Mouse (Mus musculus): ENCODE results near the gene Nsun2. TPM values are rescaled to one million over a fixed set of nuclear protein-coding genes. Genes with fewer than 3 reads are reported as not detected.
"Not testable (repeated sequence)": the region's sequence is repeated elsewhere in the genome, so short reads cannot be mapped to it uniquely, and the experiment has no call there.

The Nsun2 gene
- polyA plus RNA-seq, 3 experiments from 2014 or later: 17.2 to 38.5 (median 30.6) TPM

DNA sequence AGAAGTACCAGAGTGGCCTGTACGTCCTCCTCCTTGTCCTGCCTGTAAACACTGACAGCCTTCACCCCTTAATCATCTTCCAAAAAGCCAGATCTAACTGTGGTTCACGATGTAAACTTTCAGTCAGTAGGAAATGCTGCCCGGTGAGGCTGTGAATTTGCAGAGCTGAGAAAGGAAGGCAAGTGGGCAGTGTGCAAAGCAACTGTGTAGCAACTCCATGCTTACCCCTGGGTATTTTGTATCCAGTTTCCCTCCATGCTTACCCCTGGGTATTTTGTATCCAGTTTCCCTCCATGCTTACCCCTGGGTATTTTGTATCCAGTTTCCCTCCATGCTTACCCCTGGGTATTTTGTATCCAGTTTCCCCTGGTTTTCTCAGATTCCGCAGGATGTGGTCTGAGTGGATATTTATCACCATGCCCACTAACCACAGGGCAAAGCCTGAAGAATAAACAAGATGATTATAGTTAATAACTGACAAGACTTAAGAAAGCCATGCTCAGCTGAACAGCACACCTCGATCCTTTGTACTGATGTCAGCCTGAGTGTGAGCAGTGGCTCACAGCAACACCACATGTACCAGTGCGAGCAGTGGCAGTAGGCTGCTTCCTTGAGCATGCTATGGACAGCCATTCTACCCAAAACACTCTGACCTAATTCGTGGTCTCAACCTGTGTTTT lies 61.2 kb downstream of the Nsun2 start:
- no peak for ATAC-seq

DNA sequence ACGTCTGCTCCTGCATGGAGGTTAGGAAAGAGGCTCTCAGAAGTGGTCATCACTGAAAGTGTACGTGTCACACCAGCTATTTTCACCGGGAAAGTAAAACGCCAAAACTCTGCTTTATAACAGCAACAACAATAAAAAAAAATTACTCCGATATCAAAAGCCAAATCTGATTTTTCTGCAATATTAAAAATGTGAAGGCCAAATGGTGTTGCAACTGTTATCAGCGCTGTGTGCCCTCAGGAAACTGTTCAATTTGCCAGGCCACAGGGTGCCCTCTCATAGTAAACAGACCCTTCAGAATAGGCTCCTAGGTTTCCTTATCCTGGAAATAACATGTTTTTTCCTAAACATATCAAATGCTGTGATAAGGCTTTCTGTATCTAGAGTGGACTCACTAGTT lies 62.4 kb downstream of the Nsun2 start:
- ATAC-seq: no peak

DNA sequence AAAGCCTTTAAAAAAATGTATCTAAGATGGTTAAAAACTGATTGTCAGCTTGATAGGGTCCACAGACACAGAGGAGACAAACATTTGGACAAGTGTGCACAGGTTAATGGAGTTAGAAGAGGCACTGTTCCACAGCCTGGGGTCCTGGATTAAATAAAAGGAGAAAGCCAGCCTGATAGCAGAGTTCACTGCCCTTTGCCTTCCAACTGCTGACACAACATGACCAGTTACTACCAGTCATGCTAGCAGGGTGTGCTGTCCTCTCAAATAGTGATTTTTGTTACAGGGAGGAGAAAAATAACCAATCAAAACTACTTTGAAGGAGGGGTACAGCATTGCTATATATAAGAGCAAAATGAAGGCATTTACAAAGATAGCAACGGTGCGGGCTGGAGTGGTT lies 63.0 kb downstream of the Nsun2 start:
- ATAC-seq: no peak

DNA sequence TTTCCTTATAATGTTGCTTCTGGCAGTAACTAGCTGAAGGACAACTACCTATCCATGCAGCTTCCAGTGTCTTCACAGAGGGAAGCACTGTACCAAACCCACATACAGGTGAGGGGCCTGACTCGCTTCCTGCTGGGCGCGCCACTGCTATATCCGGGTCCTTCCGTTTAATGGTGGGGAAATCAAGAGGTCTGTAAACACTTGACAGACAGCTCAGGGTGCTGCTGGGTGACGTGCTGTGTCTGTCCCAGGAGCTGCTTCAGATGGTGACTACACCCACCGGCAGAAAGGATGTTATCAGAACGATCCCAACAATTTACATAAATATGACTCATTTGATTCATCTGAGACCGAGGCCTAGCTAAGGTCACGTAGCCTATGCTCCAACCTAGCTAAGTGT lies 65.3 kb downstream of the Nsun2 start:
- ATAC-seq: no peak

DNA sequence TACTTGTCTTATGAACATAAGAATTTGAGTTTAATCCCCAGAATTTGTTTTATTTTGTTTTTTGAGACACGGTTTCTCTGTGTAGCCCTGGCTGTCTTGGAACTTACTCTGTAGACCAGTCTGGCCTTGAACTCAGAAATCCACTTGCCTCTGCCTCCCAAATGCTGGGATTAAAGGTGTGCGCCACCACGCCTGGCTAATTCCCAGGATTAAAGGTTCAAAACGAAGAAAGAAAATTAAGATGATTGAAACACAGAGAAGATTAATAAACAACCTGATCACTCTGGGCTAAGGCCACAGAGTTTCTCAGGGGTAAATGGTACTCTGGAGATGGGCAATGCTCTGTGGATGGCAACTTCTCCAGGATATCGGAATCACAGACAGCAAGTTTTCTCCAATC lies 67.3 kb downstream of the Nsun2 start:
- not testable (repeated sequence) for ATAC-seq

DNA sequence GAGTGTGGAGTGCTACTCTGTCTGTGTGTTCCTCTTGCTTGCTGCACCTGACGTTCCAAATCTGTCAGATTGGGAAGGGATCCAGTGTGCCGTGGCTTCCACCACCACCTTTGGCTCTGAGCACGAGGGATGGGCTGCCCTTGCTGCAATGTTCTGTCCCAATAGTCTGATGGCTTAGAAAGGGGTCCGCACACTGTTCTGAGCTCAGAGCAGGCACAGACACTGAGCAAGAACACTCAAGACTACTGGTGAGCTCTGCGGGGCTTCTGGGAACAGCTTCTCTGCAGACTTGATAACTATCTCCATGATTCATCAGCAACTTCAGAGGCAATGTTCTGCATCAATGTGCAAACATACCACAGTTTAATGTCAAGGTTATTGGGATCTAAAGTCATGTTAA lies 67.8 kb downstream of the Nsun2 start:
- no peak for ATAC-seq

DNA sequence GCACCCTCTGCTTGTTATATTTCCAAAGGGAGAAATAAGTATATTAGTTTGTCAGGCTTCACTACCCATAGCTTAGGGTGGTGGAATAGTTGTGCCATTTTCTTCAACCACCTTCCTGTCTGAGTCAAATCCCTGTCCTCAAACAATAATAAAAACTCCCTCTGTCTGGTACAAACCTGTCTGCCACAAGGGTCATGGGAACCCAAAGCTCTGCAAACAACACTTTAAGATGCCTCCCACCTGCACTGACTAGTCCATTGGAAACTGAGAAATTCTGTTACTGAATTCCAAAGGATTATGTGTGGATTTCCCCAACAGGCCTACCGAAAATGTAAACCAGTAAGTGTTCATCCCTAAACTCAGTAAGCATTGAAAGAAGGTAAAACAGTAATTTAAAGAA lies 71.1 kb downstream of the Nsun2 start:
- no peak for ATAC-seq

DNA sequence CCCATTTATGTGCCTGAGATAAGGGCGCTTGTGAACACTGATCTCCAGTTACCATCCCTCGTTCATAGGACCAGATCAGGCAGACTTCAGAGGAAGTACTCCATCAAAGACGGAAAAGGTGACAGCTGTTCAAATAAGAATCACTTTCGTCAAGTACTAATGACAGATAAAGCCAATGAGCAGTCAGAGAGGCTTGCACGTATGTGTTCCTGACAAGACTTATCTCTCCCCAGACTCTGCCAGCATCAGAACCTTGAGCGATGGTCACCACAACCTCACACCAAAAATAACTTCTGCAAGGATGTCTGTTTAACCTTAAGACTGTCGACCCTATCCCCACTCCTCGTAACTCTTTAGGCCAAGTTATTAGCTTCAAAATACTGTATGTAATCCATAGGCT lies 75.2 kb downstream of the Nsun2 start:
- ATAC-seq: no peak

DNA sequence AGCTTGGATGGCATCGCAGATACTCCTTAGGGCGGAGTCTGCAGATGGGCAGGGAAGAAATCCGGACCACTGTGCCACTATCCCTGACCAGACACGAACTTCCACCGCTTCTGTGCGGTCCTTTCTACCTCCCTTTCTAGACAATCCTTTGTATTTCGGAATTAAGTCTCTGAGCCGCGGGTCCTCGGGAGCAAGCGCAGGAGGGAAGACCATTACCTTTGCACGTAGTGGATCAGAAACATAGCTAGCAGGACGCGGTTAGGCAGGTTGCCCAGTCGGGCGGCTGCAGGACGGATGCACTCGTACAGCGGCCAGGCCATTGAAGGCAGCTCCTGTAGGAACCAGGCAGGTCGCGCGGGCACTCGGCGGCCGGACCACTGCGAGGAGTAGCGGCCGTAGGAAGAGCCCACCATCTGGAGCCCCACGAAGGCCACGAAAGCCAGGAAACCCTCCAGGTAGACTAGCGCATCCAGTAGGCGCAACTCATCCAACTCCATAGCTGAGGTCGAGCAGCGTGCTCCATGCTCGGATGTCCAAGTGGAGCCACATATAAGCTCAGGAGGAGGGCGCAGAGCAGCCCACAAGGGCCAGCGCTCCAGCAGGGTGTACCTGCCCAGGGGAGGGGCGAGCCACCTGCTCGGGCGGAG lies 77.3 kb downstream of the Nsun2 start:
- ATAC-seq: peak; percentile 0

DNA sequence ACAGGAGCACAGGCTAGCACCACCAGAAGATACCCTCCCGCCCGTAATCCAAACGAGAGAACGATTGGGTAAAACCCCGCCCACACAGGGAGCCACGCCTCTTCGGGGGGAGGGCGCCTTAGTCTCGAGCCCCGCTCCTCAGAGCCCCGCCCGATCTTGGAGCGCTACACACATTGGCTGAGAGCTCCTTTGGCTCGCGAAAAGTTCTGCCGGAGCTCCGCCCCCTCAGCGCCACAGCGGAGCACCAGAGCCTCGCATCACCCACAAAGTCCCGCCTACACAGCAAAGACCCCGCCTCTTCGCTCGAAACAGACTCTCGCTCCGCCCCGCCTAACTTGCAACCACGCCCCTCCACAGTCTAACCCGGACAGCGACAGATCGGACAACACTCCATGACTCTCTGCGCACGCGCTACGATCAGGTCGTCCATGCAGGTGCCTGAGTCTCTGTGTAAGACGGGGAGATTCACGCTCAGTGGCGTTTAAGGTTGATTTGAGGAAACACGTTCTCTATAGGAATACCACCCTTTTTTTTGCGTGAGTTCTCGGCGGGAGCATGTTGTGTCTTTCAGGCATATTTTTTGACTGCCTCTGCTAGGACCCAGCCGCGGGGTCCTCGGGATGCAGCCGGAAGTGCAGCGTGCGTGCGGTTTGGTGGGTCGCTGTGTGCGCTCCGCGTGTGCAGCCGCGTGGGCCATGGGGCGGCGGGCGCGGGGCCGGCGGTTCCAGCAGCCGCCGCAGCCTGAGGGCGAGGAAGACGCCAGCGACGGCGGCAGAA lies 78.0 kb downstream of the Nsun2 start, which contains the start of gene Srd5a1:
Gene Srd5a1 (minus strand): TSS at position 45 of the 777 bp plus-strand sequence.
- ATAC-seq: peak; percentile 94

DNA sequence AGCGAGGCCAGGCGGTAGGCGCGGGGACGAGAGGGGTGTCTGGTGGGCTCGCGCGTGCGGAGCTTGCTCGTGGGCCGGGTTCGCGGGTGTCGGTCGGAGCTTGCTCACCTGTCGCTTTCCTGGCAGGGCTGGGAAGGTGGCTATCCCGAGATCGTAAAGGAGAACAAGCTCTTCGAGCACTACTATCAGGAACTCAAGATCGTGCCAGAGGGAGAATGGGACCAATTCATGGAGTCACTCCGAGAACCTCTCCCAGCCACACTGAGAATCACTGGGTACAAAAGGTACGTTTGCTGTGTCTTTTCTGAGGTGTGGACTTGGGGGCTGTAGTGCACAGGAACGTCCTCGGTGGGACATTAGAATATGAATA lies 78.6 kb downstream of the Nsun2 start:
- ATAC-seq: no peak

DNA sequence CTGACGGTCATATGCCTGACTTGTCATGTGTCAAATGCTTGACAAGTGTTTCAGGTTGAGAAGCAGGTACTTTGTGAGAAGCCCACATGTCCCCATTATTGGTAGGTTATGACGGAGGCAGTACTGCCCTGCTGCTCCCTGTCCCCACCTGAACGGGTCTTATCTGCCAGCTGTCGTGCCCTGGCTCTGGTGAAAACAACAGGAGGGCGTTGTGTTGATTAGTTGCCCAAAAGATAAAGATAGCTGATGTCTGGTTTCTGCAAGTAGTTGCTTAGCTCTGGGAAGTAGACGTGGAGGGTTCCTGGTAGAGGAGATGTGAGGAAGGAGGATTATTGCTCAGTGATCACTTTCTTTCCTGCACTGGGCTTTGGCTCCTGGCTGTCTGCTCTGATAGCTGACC lies 83.2 kb downstream of the Nsun2 start:
- no peak for ATAC-seq

DNA sequence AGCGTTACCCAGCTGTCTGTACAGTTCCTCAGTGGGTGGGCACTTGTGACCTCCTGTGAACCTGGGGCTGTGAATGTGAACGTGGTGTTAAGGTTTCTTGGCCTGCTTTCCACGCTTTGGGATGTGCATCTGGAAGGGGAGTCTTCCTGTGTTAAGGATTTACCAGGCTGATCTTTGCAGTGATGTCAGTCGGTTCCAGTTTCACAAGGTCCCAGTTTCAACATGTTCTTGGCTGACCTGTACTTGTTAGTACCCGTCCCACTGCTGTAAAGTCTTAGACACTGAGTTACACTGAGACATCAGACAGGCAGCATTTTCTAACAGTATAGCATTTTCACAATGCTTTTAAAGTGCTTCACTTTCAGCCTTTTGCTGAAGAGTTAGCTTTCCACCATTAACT lies 90.3 kb downstream of the Nsun2 start:
- no peak for ATAC-seq

DNA sequence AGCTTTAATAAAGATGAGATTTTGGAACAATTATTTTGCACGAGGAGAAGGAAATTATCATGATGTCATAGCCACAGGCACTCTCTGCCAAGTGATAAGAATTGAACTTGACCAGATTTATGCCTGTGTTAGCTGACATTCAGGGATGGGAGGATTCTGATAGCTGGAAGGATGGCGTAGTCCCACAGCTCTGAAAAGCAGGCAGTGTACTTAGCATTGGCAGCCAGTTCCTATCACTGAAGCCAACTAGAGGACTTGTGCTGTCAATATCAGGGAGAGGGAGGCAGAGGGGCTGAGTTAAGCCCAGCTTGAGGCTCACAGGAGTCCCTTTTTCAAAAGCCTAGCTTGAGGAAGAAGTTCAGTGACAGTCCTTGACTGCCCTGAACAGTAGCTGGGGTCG lies 91.0 kb downstream of the Nsun2 start:
- ATAC-seq: no peak

DNA sequence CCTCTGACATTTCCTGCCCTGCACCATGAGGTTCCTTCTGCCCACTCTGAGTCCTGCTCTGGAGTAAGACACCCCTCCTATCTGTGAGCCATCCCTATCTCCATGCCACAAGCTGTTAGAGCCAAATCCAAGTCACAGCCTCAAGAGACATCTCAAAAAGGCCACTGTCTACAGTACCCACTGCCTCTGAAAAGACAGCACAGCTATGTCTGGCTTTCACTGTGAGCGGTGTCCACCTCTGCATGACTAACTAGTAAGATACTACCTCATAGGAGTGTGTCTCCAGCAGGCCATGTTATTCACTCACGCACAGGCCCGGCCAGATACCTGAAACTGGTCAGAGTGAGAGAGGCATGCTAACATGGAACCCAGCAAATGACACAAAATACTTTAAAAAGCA lies 94.4 kb downstream of the Nsun2 start:
- no peak for ATAC-seq

DNA sequence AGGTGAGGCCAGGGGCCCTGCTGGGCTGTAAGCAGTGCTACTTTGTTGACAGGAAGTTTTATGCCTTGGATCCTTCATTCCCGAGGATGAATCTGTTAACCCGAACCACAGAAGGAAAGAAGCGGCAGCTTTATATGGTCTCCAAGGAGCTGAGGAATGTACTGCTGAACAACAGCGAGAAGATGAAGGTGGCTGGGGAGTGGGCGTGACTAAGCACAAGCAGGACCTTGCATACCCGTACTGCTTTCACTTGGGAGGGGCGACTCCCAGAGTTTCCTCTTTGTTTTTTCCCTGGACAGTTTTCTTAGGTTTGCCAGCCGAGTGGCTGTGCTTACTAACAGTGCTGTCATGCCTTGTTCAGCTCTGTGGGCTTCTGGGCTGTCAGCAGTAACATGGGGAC lies 97.0 kb downstream of the Nsun2 start:
- no peak for ATAC-seq

DNA sequence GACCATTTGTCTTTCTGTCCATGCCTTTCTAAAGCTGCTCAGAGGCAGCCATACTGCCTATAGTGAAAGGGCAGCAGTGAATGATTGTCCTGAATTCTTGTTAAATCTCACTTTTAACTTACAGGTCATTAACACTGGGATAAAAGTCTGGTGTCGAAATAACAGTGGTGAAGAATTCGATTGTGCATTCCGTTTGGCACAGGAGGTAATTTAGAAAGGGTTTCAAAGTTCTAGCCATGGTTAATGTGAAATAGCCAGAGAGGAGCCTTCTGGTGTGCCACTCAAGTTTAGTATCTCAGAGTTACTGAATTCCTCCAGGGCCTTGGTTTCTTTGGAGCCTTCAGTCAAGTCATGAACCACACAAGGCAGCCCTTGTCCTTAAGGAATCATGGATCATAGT lies 97.6 kb downstream of the Nsun2 start:
- no peak for ATAC-seq

DNA sequence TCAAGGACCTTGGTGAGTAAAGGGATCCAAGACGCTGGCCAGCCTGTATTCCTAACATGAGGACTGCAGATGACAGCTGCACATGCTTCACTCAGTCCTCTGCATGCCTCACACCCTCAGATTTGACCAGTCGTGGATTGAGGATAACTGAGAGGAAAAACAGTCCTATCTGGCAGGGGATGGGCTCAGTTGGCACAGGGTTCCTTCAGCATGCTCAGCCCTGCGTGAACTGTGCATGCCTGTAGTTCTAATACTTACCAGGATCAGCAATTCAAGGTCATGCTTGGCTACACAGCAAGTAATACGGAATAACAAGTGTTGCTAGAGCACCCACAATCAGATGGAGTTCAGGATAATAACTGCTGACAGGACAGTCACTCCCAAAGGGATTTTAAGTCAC lies 98.1 kb downstream of the Nsun2 start:
- no peak for ATAC-seq

DNA sequence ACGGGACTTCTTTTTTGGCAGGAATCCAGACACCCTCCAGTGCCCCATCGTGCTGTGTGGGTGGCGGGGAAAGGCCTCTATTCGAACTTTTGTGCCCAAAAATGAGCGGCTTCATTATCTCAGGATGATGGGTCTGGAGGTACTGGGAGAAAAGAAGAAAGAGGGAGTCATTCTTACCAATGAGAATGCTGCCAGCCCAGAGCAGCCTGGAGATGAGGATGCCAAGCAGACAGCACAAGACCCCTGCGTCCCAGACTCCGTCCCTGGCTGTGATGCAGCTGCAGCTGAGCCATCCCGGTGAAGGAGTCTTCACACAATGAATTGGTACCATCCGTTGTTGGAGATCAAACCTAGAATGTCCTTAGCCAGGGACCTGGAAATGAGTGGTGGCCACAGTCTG lies 100.0 kb downstream of the Nsun2 start:
- ATAC-seq: no peak

DNA sequence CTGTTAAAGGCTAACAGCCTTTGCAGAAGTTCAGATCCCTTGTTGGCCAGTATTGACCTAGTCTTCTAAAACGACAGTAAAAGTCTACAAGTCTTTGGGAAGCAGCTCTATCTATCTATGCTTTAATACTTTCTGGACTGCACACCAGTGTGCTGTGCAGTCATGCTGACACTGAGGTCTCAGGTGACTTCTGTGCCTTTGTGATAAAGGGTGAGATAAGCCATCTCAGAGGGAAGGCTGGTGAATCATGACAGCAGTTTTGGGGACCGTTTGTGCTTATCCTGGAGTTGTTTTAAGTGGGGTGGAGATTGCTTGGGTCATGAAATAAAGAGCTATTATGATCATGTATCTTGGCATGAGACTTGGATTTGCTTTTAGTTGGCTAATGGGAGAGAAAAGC lies 100.4 kb downstream of the Nsun2 start:
- no peak for ATAC-seq

DNA sequence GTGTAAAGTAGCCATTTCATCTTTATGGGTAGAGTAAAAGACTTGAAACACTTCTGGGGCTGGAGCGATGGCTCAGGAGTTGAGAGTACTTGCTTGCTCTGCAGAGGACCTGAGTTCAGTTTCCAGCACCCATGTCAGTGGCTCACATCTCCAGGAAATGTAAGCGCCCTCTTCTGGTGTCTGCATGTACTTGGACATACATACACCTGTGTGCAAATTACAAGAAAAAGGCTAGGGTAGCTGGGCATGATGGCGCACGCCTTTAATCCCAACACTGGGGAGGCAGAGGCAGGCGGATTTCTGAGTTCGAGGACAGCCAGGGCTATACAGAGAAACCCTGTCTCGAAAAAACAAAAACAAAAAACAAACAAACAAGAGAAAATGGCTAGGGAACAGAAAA lies 102.3 kb downstream of the Nsun2 start:
- ATAC-seq: not testable (repeated sequence)

DNA sequence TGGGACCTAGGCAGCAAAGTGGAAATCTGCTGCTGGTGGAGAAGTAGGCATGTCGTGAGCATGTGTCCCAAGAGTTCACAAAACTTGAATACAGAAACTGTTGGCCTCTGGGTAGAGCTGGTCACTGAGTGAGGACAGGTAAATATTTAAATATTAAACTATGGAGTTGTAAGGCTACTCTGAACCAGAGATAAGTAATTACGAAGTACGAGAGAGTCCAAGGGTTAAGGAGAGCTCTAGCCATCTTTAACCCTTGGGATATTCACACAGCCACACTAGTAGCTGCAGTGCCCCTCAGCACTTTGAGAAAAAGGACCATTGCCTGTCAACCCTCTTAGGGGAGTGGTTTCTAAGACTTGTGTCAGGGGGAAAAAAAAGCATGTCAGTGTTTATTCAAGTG lies 102.8 kb downstream of the Nsun2 start:
- ATAC-seq: no peak

DNA sequence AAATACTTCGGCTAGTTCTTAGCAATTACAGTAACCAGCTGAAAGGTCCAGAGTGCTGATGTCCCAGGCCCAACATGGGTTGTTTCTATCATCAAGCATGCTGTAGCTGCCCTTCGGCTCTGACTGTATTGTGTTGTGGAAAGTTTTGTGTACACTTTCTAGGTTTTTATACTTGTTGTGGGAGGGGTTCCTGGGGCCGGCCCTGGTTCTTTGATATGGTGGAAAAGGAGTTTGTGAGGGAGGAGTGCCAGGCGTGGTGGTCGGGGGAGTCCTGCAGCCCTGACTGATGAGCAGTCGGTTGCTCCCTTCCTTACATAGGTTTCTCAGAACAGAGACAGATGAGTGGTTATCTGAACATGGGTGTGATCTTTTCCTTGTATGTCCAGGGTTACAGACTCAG lies 103.3 kb downstream of the Nsun2 start:
- no peak for ATAC-seq

DNA sequence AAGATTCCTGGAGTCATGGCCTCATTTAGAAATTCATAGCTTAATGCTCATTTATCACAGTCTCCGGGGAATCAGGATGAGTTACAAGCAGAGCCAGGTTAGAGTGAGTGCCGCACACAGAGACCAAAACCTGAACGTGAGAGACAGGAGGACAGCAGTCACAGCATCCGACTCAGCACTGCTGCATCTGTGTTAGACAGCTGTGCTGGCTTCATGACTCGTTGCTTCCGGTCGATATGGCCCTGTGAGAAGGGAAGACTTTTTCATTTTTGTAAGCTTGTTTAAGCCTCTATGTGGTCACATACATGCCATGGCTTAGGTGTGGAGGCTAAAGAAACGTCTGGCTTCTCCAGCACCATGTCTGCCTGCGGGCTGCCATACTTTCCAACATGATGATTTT lies 104.1 kb downstream of the Nsun2 start:
- no peak for ATAC-seq
